In the genomic region with DNA sequence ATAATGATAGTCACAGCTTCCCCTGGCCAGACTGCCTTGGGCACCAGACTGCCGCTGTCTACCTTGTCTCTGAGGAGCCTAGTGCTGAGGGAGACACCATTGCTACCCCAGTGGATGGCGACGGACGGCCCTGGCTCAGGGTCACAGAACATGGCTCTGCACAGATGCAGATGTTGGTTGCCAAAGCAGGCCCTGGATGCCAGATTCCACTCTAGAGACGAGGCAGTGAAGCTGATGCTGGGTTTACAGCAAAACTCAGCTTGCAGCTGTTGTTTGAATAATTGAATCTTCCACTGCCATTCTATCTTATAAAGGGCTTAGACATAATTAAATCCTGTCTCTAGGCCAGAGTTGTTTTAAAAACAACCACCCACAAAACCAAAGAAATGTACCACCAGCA, we compare ENCODE assay signal across 11 mouse cellular contexts.
DNase-seq lines count a peak whose midpoint lies in the region; TF ChIP-seq lines count a peak whose summit lies in the region.
"Had no signal": no experiment of that assay in that cellular context is flagged by ENCODE, and none has a peak within 500 bp of the region (broad histone marks: within the 10 kb centered on the region; RNA-seq: fewer than 3 reads in every experiment).

No protein-coding gene starts in this region.

- no peak for TF ChIP-seq CTCF in liver, adult 2 months (IDR thresholded peaks at IDR 0.05; ENCODE audit: low read depth, low read length)

- 82% methylated on average over 5 of the region's 5 CpGs for WGBS in liver, adult 2 months

- no peaks in the 10 kb centered on the region for H3K36me3 ChIP-seq in liver, adult 2 months (ENCODE audit: control insufficient read depth, insufficient read depth, low read length)
- H3K36me3 ChIP-seq: limb, embryonic 15.5 days; midbrain, embryonic 12.5 days had no signal

- H3K27me3 ChIP-seq in liver, adult 2 months (ENCODE audit: control insufficient read depth, insufficient read depth, low read length), result no peaks in the 10 kb centered on the region
- H3K27me3 ChIP-seq: limb, embryonic 15.5 days; midbrain, embryonic 12.5 days had no signal

- no peak overlapping the region for H3K4me3 ChIP-seq in liver, adult 2 months (ENCODE audit: insufficient read depth, low read depth, low read length)
- H3K4me3 ChIP-seq: limb, embryonic 15.5 days; midbrain, embryonic 12.5 days had no signal

- H3K9ac ChIP-seq in liver, adult 2 months (ENCODE audit: low read depth, low read length), result no peak overlapping the region
- H3K9ac ChIP-seq: limb, embryonic 15.5 days; midbrain, embryonic 12.5 days had no signal

- peak; percentile 19 for DNase-seq in adrenal gland, postnatal 14 days
- DNase-seq in adrenal gland, postnatal 25 days, result no peak
- peak; percentile 6 for DNase-seq in liver, adult 2 months (ENCODE audit: extremely low read depth, low read depth, low spot score)
- no peak for DNase-seq in liver
- DNase-seq in gastrocnemius, postnatal 25 days, result peak; percentile 15
- DNase-seq in heart, postnatal 4 days, result peak; percentile 29
- no peak for DNase-seq in thymus, postnatal 25 days
- DNase-seq in layer of hippocampus, adult 8-10 months (ENCODE audit: low spot score in 2 of 2), result no peak
- DNase-seq: right cerebral cortex, postnatal 14 days had no signal

- no peak overlapping the region for H3K27ac ChIP-seq in liver, adult 2 months (replicated peaks; ENCODE audit: insufficient read depth, low read depth, low read length)
- H3K27ac ChIP-seq: limb, embryonic 15.5 days; midbrain, embryonic 12.5 days had no signal

- no peak for TF ChIP-seq POLR2A in liver, adult 2 months (IDR thresholded peaks at IDR 0.05; ENCODE audit: extremely low read depth, insufficient read depth, low read length)

- H3K79me2 ChIP-seq in liver, adult 2 months (ENCODE audit: control insufficient read depth, insufficient read depth, low read length), result no peaks in the 10 kb centered on the region

- no peaks in the 10 kb centered on the region for H3K4me1 ChIP-seq in liver, adult 2 months (ENCODE audit: control insufficient read depth, insufficient read depth, low read length)
- H3K4me1 ChIP-seq: midbrain, embryonic 12.5 days had no signal

Comparison
In these comparisons a context has a peak if more than half of its experiments do, and no peak if none do; other contexts are left out.
1. DNase-seq: peak in adrenal gland, postnatal 14 days (single experiment), liver, adult 2 months (single experiment), gastrocnemius, postnatal 25 days (single experiment) and heart, postnatal 4 days (single experiment); none in adrenal gland, postnatal 25 days (single experiment), liver (single experiment), thymus, postnatal 25 days (single experiment) and layer of hippocampus, adult 8-10 months (0 of 2).